Mouse (Mus musculus) myocyte (in vitro differentiated cells): Measurements from ENCODE around the gene Dcst1. TPM values are rescaled to one million over a fixed set of nuclear protein-coding genes. Genes with fewer than 3 reads are reported as not detected.

Experiments
- H3K27me3 ChIP-seq: one replicate; pipeline ENCODE4 v1.6.1; 2011; ENCODE audit not compliant: control insufficient read depth, insufficient read depth, insufficient read length
- H3K36me3 ChIP-seq: one replicate; pipeline ENCODE4 v1.6.1; 2011; ENCODE audit not compliant: control insufficient read depth, insufficient read depth
- H3K4me2 ChIP-seq: one replicate; pipeline ENCODE4 v1.6.1; 2011; ENCODE audit warnings: low read depth, control low read depth
- H3K4me3 ChIP-seq: one replicate; pipeline ENCODE4 v1.5.1; 2011; ENCODE audit warnings: mild to moderate bottlenecking, control low read depth, moderate library complexity
- H3K79me2 ChIP-seq: one replicate; pipeline ENCODE4 v1.6.1; 2011; ENCODE audit not compliant: control insufficient read depth, insufficient read depth
- H3ac ChIP-seq: one replicate; pipeline ENCODE4 v1.6.1; 2011; ENCODE audit not compliant: control insufficient read depth, insufficient read length
- CEBPB ChIP-seq: IDR thresholded peaks from 2 replicates; pipeline ENCODE4 v1.6.1; 2011; ENCODE audit warnings: mild to moderate bottlenecking, moderate library complexity; ENCODE audit not compliant: poor library complexity, insufficient read depth, severe bottlenecking
- E2F4 ChIP-seq: IDR thresholded peaks from one replicate; pipeline ENCODE4 v1.6.1; 2011; ENCODE audit warnings: mild to moderate bottlenecking, control low read depth, moderate library complexity; ENCODE audit not compliant: insufficient read depth
- MAX ChIP-seq: IDR thresholded peaks from one replicate; pipeline ENCODE4 v1.6.1; 2011; ENCODE audit warnings: low read depth, mild to moderate bottlenecking, control low read depth
- MYOD1 ChIP-seq, 3 experiments: IDR thresholded peaks; one replicate each; pipeline ENCODE4 v1.6.1; 2011; ENCODE audit warnings: control low read depth in 2 of 3, low read depth in 2 of 3, mild to moderate bottlenecking in 2 of 3, moderate library complexity in 1 of 3; ENCODE audit not compliant: insufficient read length in 2 of 3, control insufficient read depth in 1 of 3
- MYOG ChIP-seq, 3 experiments: IDR thresholded peaks; one replicate each; pipeline ENCODE4 v1.6.1; 2011; ENCODE audit warnings: control low read depth in 2 of 3, low read depth in 2 of 3, mild to moderate bottlenecking in 2 of 3; ENCODE audit not compliant: insufficient read length in 2 of 3, control insufficient read depth in 1 of 3, insufficient read depth in 1 of 3
- POLR2A ChIP-seq: IDR thresholded peaks from one replicate; pipeline ENCODE4 v1.6.1; 2011; ENCODE audit warnings: low read depth, mild to moderate bottlenecking, control low read depth, moderate library complexity; ENCODE audit not compliant: insufficient read length
- POLR2AphosphoS2 ChIP-seq: IDR thresholded peaks from one replicate; pipeline ENCODE4 v1.6.1; 2011; ENCODE audit warnings: low read depth, control low read depth; ENCODE audit not compliant: insufficient read length
- REST ChIP-seq: IDR thresholded peaks from one replicate; pipeline ENCODE4 v1.6.1; 2011; ENCODE audit warnings: mild to moderate bottlenecking, control low read depth, moderate library complexity; ENCODE audit not compliant: insufficient read depth, insufficient read length
- SRF ChIP-seq: IDR thresholded peaks from one replicate; pipeline ENCODE4 v1.6.1; 2011; ENCODE audit warnings: low read depth; ENCODE audit not compliant: control insufficient read depth, insufficient read length
- TCF12 ChIP-seq: IDR thresholded peaks from one replicate; pipeline ENCODE4 v1.6.1; 2011; ENCODE audit warnings: mild to moderate bottlenecking, control low read depth; ENCODE audit not compliant: poor library complexity, insufficient read depth, severe bottlenecking
- TCF3 ChIP-seq: IDR thresholded peaks from one replicate; pipeline ENCODE4 v1.6.1; 2011; ENCODE audit warnings: low read depth, control low read depth; ENCODE audit not compliant: insufficient read length
- USF1 ChIP-seq: IDR thresholded peaks from one replicate; pipeline ENCODE4 v1.6.1; 2011; ENCODE audit warnings: low read depth, mild to moderate bottlenecking, control low read depth, moderate library complexity
- polyA plus RNA-seq: library from polyadenylated mRNA; unstranded; fragments of >200 nt; fragmentation: generic; extraction: Trizol; gene quantifications from one replicate; pipeline ENCODE4 v1.2.1, GENCODE M21; 2012; ENCODE audit warnings: missing spikeins

Dcst1 gene
- polyA plus RNA-seq, 1 experiment, result 0.41 TPM

GRCm38 (mm10) chr3:89365486-89366414 is 697 bp upstream of the Dcst1 start:
- Histone ChIP-seq H3K27me3 (peaks cover 42% of the 10 kb centered on the region), H3ac (no peak overlapping the region), H3K4me3 (no peak overlapping the region), H3K4me2 (no peak overlapping the region), H3K79me2 (no peaks in the 10 kb centered on the region), H3K36me3 (no peaks in the 10 kb centered on the region)
- TF ChIP-seq POLR2AphosphoS2, result no peak
- no peak for TF ChIP-seq MAX
- TF ChIP-seq MYOD1 (IDR thresholded peaks at IDR 0.05; ENCODE audit: control insufficient read depth in 1 of 3, insufficient read length in 2 of 3, low read depth in 2 of 3), result no peak
- no peak for TF ChIP-seq MYOG (IDR thresholded peaks at IDR 0.05; ENCODE audit: control insufficient read depth in 1 of 3, insufficient read depth in 1 of 3, insufficient read length in 2 of 3, low read depth in 2 of 3)
- no peak for TF ChIP-seq SRF
- no peak for TF ChIP-seq CEBPB
- no peak for TF ChIP-seq TCF3
- TF ChIP-seq USF1, result no peak
- no peak for TF ChIP-seq POLR2A
- no peak for TF ChIP-seq REST
- no peak for TF ChIP-seq TCF12
- no peak for TF ChIP-seq E2F4

GRCm38 (mm10) chr3:89364631-89365030 is 422 bp downstream of the Dcst1 start:
- H3K4me3 ChIP-seq, result no peak overlapping the region
- H3K79me2 ChIP-seq, result no peaks in the 10 kb centered on the region
- H3ac ChIP-seq, result no peak overlapping the region
- H3K27me3 ChIP-seq, result peaks cover 42% of the 10 kb centered on the region
- H3K4me2 ChIP-seq, result no peak overlapping the region
- no peaks in the 10 kb centered on the region for H3K36me3 ChIP-seq
- no peak for TF ChIP-seq MAX
- TF ChIP-seq MYOD1 (IDR thresholded peaks at IDR 0.05; ENCODE audit: control insufficient read depth in 1 of 3, insufficient read length in 2 of 3, low read depth in 2 of 3), result no peak
- TF ChIP-seq TCF12, result no peak
- no peak for TF ChIP-seq POLR2AphosphoS2
- no peak for TF ChIP-seq USF1
- TF ChIP-seq REST, result no peak
- no peak for TF ChIP-seq MYOG (IDR thresholded peaks at IDR 0.05; ENCODE audit: control insufficient read depth in 1 of 3, insufficient read depth in 1 of 3, insufficient read length in 2 of 3, low read depth in 2 of 3)
- TF ChIP-seq SRF, result no peak
- TF ChIP-seq TCF3, result no peak
- TF ChIP-seq CEBPB, result no peak
- TF ChIP-seq POLR2A, result no peak
- TF ChIP-seq E2F4, result no peak

GRCm38 (mm10) chr3:89361675-89362074 is 3.4 kb downstream of the Dcst1 start, which contains the start of gene Dcst2:
Gene Dcst2, plus strand, starts transcription at chr3:89361975.
- H3K36me3 ChIP-seq, result no peaks in the 10 kb centered on the region
- no peaks in the 10 kb centered on the region for H3K79me2 ChIP-seq
- H3K4me3 ChIP-seq, result no peak within 1 kb of the TSS
- H3K27me3 ChIP-seq, result peaks cover 22% of the 10 kb centered on the region
- TF ChIP-seq CEBPB (no peak), E2F4 (no peak), MYOG (IDR thresholded peaks at IDR 0.05; ENCODE audit: control insufficient read depth in 1 of 3, insufficient read depth in 1 of 3, insufficient read length in 2 of 3, low read depth in 2 of 3) (no peak), REST (no peak), MAX (no peak), TCF12 (no peak)
- H3ac ChIP-seq, result no peak within 1 kb of the TSS
- H3K4me2 ChIP-seq, result no peak within 1 kb of the TSS

- H3K36me3 ChIP-seq, result no peaks in the 10 kb centered on the region
- peaks cover 18% of the 10 kb centered on the region for H3K27me3 ChIP-seq
- H3K79me2 ChIP-seq, result no peaks in the 10 kb centered on the region
- H3K4me3 ChIP-seq, result no peak overlapping the region
- H3K4me2 ChIP-seq, result peak overlapping the region; percentile 61
- TF ChIP-seq E2F4 (no peak), SRF (no peak), POLR2AphosphoS2 (no peak), TCF3 (no peak), TCF12 (no peak), CEBPB (no peak), MYOG (IDR thresholded peaks at IDR 0.05; ENCODE audit: control insufficient read depth in 1 of 3, insufficient read depth in 1 of 3, insufficient read length in 2 of 3, low read depth in 2 of 3) (no peak), POLR2A (no peak), MAX (no peak), MYOD1 (IDR thresholded peaks at IDR 0.05; ENCODE audit: control insufficient read depth in 1 of 3, insufficient read length in 2 of 3, low read depth in 2 of 3) (no peak), REST (no peak), USF1 (no peak)
- H3ac ChIP-seq, result no peak overlapping the region
Measured at GRCm38 (mm10) chr3:89360237-89360636, 4.8 kb downstream of the Dcst1 start.

GRCm38 (mm10) chr3:89359630-89360029 is 5.4 kb downstream of the Dcst1 start:
- H3K79me2 ChIP-seq, result no peaks in the 10 kb centered on the region
- H3K4me2 ChIP-seq, result peak overlapping the region; percentile 61
- H3K4me3 ChIP-seq, result no peak overlapping the region
- no peak overlapping the region for H3ac ChIP-seq
- TF ChIP-seq CEBPB, result no peak
- peak; percentile 62 for TF ChIP-seq POLR2A
- TF ChIP-seq POLR2AphosphoS2, result peak; percentile 26
- no peak for TF ChIP-seq REST
- peak in 1 of 3 experiments; percentile 32 for TF ChIP-seq MYOG (IDR thresholded peaks at IDR 0.05; ENCODE audit: control insufficient read depth in 1 of 3, insufficient read depth in 1 of 3, insufficient read length in 2 of 3, low read depth in 2 of 3)
- TF ChIP-seq SRF, result no peak
- TF ChIP-seq TCF12, result no peak
- peak in 2 of 3 experiments; percentile 8 to 21 for TF ChIP-seq MYOD1 (IDR thresholded peaks at IDR 0.05; ENCODE audit: control insufficient read depth in 1 of 3, insufficient read length in 2 of 3, low read depth in 2 of 3)
- H3K27me3 ChIP-seq, result peaks cover 12% of the 10 kb centered on the region
- H3K36me3 ChIP-seq, result no peaks in the 10 kb centered on the region
